Mouse (Mus musculus): ENCODE measurements around the gene Cd247. TPM values are rescaled to one million over a fixed set of nuclear protein-coding genes. Genes with fewer than 3 reads are reported as not detected.

Gene Cd247
- polyA plus RNA-seq, 1 experiment from 2014 or later: 0.97 TPM

GRCm38 (mm10) chr1:165921026-165921425, 132.5 kb downstream of the Cd247 start:
- Histone ChIP-seq H3K4me2 (ENCODE audit: low read length) (no peak overlapping the region), H3K9me3 (replicated peaks; ENCODE audit: control insufficient read depth, low read length) (no peaks in the 10 kb centered on the region), H3K27ac (ENCODE audit: low read depth, low read length) (no peak overlapping the region), H3K36me3 (ENCODE audit: control insufficient read depth, insufficient read depth, low read length) (peaks cover 9% of the 10 kb centered on the region), H3K27me3 (replicated peaks; ENCODE audit: control insufficient read depth, insufficient read depth, low read length) (no peaks in the 10 kb centered on the region), H3K9ac (ENCODE audit: low read length) (no peak overlapping the region), H3K4me3 (ENCODE audit: low read depth, low read length) (no peak overlapping the region), H3K4me1 (ENCODE audit: control insufficient read depth, insufficient read depth, low read length) (no peaks in the 10 kb centered on the region)
- no peak for DNase-seq (ENCODE audit: low spot score)
- 76% methylated on average over 3 of the region's 3 CpGs for WGBS
- ATAC-seq: no peak

- DNase-seq (ENCODE audit: low spot score) (no peak), ATAC-seq (no peak)
- 71% methylated on average over 1 of the region's 1 CpGs for WGBS
- Histone ChIP-seq H3K4me2 (ENCODE audit: low read length) (no peak overlapping the region), H3K9me3 (replicated peaks; ENCODE audit: control insufficient read depth, low read length) (no peaks in the 10 kb centered on the region), H3K27ac (ENCODE audit: low read depth, low read length) (no peak overlapping the region), H3K36me3 (ENCODE audit: control insufficient read depth, insufficient read depth, low read length) (no peaks in the 10 kb centered on the region), H3K4me3 (ENCODE audit: low read depth, low read length) (no peak overlapping the region), H3K27me3 (replicated peaks; ENCODE audit: control insufficient read depth, insufficient read depth, low read length) (no peaks in the 10 kb centered on the region), H3K4me1 (ENCODE audit: control insufficient read depth, insufficient read depth, low read length) (no peaks in the 10 kb centered on the region), H3K9ac (ENCODE audit: low read length) (no peak overlapping the region)
Observed at GRCm38 (mm10) chr1:165922488-165922887, 134.0 kb downstream of the Cd247 start.

- Histone ChIP-seq H3K4me1 (ENCODE audit: control insufficient read depth, insufficient read depth, low read length) (no peaks in the 10 kb centered on the region; the same call in 1 of the 2 replicates), H3K9ac (ENCODE audit: low read length) (no peak overlapping the region), H3K4me2 (ENCODE audit: low read length) (no peak overlapping the region), H3K36me3 (ENCODE audit: control insufficient read depth, insufficient read depth, low read length) (no peaks in the 10 kb centered on the region), H3K27ac (ENCODE audit: low read depth, low read length) (no peak overlapping the region), H3K4me3 (ENCODE audit: low read depth, low read length) (no peak overlapping the region), H3K9me3 (replicated peaks; ENCODE audit: control insufficient read depth, low read length) (no peaks in the 10 kb centered on the region), H3K27me3 (replicated peaks; ENCODE audit: control insufficient read depth, insufficient read depth, low read length) (no peaks in the 10 kb centered on the region)
- 93% methylated on average over 2 of the region's 2 CpGs for WGBS
- ATAC-seq (no peak), DNase-seq (ENCODE audit: low spot score) (no peak)
Observed at GRCm38 (mm10) chr1:165925207-165925606, 136.7 kb downstream of the Cd247 start.

Other genes with a start within 250 kb of the Cd247 start
- gene Mpzl1, start 154.1 kb upstream of the Cd247 start, polyA plus RNA-seq (2014; fragmentation: Nextera tagmentation; extraction: Ambion mirVana): 159 and 160 TPM in 2 replicates
- 3.3 and 4.4 TPM in 2 replicates for gene Rcsd1, start 78.9 kb upstream of the Cd247 start, polyA plus RNA-seq (2014; fragmentation: Nextera tagmentation; extraction: Ambion mirVana)
- 26.0 and 28.8 TPM in 2 replicates for gene Creg1, start 24.9 kb upstream of the Cd247 start, polyA plus RNA-seq (2014; fragmentation: Nextera tagmentation; extraction: Ambion mirVana)
- gene Pou2f1, start 214.0 kb downstream of the Cd247 start, polyA plus RNA-seq (2014; fragmentation: Nextera tagmentation; extraction: Ambion mirVana): 14.8 and 22.8 TPM in 2 replicates